Mouse (Mus musculus) spleen, adult 2 months (tissue): ENCODE measurements around the gene Glcci1.

ENCODE experiments used
- CTCF ChIP-seq: fragments of 200-500 bp; IDR thresholded peaks from 2 replicates; pipeline ENCODE4 v1.5.1; 2011; ENCODE audit warnings: mild to moderate bottlenecking, inconsistent platforms; ENCODE audit not compliant: insufficient read depth, insufficient read length, insufficient replicate concordance; ENCODE audit errors: extremely low read depth
- POLR2A ChIP-seq: fragments of 200-500 bp; IDR thresholded peaks from 2 replicates; pipeline ENCODE4 v1.6.1; 2011; ENCODE audit warnings: low read depth, low read length, inconsistent platforms

DNA sequence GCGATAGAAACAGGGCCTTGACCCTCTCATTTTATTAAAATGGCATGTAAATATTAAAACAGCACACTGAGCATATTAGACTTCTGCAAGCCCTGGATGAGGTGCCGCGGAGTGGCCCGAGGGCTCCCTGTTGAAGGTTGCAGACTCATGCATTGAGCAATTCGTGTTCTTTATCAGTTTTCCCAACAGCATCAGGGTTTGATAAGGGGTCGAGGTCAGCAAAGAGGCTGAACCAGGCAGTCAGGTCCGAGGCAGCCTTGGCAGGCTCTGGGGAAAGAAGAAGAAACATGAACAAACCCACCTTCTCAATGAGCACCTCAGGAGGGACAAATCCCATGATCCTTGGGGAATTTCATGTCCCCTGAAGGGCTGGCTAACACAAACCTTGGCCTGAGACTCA is 121.1 kb downstream of the Glcci1 start:
- no peak for TF ChIP-seq CTCF
- no peak for TF ChIP-seq POLR2A
